Mouse (Mus musculus): ENCODE results near the gene Gnaq.
"Not testable (repeated sequence)": the region's sequence is repeated elsewhere in the genome, so short reads cannot be mapped to it uniquely, and the experiment has no call there.

Gene Gnaq

DNA sequence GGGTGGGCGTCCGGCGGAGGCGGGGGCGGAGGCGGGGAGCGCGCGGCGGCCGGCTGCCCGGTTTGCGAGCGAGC lies at the start of gene Gnaq:
TSS of gene Gnaq (plus strand) at position 41 of the 74 bp plus-strand sequence.
- DNase-seq (ENCODE audit: low spot score): no peak

GRCm38 (mm10) chr19:16083981-16084630 lies 48.5 kb upstream of the Gnaq start:
- DNase-seq (ENCODE audit: low spot score): not testable (repeated sequence)

DNA sequence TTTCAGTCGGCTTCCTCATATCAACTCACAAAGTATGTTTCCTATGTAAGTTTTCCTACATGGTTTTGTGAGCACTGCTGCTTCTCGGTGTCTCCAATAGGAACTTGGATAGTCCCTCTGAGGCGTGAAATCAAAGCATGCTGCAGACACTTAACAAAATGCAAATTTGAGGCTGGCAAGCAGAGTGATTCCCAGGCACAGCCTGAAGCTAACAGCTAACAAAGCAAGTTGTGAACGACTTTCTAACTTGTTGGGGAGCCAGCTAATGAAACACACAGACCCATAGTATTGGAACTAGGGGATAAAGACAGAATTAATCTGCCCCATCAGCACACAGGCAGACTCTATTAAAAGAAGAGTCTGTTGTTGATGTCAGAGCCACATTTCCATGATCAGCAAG lies 47.4 kb upstream of the Gnaq start:
- no peak for DNase-seq (ENCODE audit: low spot score)

DNA sequence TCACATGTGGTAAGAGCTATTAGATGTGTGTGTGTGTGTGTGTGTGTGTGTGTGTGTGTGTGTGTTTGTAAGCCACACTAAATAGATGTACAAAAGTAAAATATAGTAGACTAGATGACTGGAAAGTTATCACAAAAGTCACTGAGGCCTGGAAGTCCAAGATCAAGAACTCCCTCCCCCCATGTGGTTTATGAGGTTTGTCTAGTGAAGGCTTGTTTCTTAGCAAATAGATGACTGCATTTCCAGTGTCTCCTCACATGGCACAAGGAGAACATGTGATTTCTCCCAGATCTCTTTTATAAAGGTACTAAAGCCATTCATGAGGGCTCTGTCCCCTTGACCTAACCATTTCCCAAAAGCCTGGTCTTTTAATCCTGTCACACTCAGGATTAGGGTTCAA lies 46.5 kb upstream of the Gnaq start:
- DNase-seq (ENCODE audit: low spot score): peak; percentile 15

DNA sequence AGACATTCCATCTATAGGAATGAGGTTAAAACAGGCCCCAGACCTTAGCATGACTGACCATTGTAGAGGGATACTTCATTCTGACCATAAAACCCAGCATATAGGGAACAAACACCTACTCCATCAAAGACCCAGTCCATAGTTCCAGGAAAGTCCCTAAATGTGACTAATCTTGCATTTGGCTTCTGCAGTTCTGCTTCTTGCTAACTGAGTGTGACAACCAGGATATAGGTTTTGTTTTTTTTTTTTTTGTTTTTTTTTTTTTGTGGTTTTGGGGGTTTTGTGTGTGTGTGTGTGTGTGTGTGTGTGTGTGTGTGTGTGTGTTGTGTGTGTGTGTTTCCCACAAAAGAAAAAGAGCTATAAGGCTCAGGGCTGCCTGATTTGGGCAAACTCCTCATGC lies 46.0 kb upstream of the Gnaq start:
- no peak for DNase-seq (ENCODE audit: low spot score)

- DNase-seq (ENCODE audit: low spot score): no peak
These were observed 45.2 kb upstream of the Gnaq start for GRCm38 (mm10) chr19:16087391-16087790.

DNA sequence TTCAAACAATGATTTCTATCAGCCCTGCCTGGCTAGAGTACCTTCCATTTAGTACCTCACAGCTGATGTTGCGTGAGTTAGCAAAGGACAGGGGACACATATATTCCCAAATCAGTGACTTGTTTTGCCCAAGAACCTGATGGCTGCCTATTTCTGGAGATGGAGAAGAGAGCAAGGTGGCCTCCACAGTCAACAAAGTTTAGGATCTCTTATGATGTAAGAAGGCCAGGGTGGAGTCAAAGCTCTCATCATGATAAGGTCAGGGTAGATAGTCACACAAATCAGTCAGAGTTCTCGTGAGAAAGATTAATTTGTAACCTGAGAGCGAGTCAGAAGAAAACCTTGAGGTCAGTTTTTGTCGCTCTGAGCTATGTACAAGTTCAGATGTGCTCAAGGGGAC lies 39.0 kb upstream of the Gnaq start:
- no peak for DNase-seq (ENCODE audit: low spot score)

- no peak for DNase-seq (ENCODE audit: low spot score)
These were observed 22.7 kb upstream of the Gnaq start for GRCm38 (mm10) chr19:16109901-16110300.

DNA sequence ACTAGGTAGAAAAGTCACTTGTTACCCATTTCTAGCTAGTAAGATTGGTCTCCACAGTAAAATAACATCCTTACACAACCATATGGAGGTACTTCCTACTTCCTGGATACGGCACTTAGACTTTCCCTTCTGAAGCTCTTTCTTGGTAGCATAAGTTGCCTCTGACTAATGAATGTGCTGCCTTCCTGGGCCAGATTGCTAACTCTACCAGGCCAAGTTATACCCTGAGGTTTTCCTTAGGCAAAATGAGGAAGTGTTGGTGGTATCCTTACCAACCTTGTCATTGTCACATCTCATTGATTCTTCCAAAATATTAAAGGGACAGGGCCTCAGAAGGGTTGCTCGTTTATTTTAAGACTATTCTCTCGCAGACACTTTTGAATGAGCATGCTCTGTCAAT lies 22.0 kb upstream of the Gnaq start:
- DNase-seq (ENCODE audit: low spot score): no peak

- no peak for DNase-seq (ENCODE audit: low spot score)
These were observed 19.3 kb upstream of the Gnaq start for GRCm38 (mm10) chr19:16113295-16113694.

DNA sequence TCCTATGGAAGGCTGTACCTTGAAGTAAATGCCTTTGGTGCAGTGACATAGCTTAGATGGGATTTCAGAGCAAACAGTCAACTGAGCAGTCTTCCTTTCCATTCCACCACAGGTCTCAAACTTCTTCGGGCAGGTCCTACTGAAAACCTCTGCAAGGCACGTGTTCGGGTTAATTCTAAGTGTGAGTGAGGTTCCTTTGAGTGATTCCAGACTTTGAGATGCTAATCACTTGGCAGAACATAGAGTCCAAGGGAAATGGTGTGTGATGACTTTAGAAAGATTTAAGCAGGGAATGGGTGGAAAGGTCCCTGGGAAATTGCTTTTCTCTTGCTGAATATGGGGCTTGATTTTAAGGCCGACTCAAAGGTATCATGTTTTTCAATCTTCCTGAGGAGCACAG lies 14.2 kb upstream of the Gnaq start:
- DNase-seq (ENCODE audit: low spot score): no peak

- no peak for DNase-seq (ENCODE audit: low spot score)
These were observed 11.3 kb upstream of the Gnaq start for GRCm38 (mm10) chr19:16121301-16121700.

- no peak for DNase-seq (ENCODE audit: low spot score)
These were observed 3.9 kb upstream of the Gnaq start for GRCm38 (mm10) chr19:16128715-16129114.

DNA sequence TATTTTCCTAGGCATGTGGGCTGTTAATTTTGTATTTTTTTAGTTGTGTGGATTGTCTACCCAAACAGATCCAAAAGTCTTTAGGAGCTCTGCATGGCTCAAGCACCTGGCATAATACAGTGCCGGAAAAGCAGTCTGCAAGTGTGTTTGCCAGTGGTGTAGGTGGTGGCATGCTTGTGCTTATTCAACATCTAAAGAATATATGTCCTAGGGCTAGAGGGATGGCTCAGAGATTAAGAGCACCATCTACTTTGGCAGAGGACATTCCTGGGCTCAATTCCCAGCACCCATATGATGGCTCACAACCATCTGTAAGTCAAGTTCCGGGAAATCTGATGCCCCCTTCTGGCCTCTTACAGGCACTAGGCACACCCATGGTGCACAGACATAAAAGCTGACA lies 3.5 kb upstream of the Gnaq start:
- no peak for DNase-seq (ENCODE audit: low spot score)

DNA sequence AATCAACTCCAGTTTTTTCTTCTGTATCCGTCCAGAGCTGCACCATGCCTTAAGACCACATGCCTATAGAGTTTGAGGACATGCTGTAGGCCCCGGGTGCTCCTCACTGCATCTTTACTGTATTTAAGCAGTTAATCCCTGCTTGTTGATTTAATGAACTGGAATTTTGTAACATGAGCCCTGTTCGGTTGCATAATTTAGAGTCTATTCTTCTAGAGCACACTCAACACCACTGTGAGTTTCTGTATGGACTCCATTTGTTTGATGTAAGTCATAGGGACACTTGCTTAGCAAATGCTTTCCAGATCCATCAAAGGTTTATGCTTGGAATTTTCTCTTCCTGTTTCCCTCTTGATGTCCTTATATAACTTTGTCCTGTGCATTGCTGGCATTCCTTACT lies 2.2 kb upstream of the Gnaq start:
- DNase-seq (ENCODE audit: low spot score): no peak

DNA sequence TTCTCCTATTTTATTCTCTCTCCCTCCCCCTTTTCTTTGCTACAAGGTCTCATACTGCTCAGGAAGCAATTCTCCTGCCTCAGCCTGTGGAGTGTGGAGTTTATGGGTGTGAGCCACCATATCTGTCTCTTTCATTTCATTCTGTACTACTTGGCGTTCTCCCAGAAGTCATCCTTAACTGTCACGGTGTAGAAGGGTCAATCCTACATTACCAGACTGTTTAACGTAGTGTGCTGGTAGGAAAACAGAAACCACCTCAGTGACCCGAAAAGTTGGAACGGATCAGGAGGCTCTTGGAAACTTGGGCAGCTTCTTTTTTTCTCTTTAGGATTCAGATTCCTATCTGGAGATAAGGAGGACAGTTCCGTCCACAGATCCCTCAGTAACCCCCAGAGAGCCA lies 800 bp upstream of the Gnaq start:
- no peak for DNase-seq (ENCODE audit: low spot score)

GRCm38 (mm10) chr19:16132340-16132790 lies 266 bp upstream of the Gnaq start:
- DNase-seq (ENCODE audit: low spot score): peak; percentile 52

DNA sequence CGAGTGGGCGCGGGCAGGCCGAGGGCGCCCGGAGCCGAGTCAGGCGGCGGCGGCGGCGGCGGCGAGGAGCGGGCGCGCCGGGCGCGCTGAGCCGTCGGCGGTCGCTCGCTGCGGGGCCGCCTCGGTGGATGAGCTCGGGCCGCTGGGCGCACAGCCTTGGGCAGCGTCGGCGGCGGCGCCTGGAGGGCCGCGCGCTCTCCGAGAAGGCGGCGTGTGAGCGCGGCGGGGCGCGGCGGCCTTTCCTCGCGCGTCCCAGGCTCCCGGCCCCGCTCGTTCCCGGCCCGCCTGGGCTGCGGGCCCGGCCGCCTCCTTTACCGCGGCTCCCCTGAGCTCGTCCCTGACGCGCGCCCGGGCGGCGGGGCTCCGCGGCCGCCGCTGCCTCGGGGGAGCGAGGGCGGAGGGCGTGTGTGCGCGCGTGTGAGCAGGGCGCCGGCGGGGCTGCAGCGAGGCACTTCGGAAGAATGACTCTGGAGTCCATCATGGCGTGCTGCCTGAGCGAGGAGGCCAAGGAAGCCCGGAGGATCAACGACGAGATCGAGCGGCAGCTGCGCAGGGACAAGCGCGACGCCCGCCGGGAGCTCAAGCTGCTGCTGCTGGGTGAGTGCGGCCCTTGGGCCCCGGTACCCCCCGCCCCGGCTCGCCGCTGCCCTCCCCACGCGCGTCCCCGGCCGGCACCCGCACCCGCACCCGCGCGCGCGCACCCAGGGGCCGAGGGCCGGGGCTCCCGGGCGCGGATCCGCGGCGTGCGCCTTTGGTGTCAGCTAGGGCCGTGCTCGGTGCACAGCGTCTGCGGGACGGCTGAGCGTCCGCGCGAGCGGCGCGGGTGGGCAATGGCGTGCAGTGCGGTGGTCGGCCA lies 462 bp downstream of the Gnaq start:
- DNase-seq (ENCODE audit: low spot score): peak; percentile 54

DNA sequence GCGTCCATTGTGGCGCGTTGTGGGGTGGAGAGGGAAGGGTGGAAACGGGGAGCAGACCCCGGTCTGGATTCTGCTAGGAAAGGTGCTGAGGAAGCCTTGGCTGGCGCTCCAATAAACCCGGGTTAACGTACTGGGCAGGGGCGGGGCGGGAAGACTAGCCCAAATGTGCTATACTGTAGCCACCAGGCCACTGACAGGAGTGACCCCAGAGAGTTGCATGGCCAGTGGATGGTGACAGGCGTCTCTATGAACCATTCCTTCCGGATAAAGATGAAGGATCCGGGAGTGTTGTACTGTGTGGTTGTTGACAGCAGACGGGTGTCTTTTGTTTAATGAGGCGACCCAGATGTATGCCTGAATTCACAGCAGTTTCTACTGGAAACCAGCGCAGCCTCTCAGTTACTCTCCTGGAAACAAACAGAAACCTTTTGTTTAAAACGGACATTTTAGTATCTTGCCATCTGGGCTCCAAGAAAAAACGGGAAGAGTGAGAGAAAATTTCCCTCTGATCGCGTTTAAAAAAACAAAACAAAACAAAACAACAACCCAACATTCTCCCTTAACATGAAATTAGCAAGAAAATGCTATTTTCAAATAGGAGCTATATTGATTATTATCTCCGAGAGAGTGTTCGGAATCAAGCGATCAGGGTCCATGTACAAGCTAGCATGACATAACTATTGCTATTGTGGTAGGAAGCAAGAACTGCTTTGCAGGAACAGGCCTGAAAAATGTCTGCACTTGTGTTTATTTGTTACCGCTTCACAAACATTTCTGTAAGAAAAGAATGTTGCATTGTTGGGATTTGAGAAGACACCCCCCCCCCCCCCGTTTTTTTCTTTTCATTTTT lies 1.3 kb downstream of the Gnaq start:
- DNase-seq (ENCODE audit: low spot score): no peak

DNA sequence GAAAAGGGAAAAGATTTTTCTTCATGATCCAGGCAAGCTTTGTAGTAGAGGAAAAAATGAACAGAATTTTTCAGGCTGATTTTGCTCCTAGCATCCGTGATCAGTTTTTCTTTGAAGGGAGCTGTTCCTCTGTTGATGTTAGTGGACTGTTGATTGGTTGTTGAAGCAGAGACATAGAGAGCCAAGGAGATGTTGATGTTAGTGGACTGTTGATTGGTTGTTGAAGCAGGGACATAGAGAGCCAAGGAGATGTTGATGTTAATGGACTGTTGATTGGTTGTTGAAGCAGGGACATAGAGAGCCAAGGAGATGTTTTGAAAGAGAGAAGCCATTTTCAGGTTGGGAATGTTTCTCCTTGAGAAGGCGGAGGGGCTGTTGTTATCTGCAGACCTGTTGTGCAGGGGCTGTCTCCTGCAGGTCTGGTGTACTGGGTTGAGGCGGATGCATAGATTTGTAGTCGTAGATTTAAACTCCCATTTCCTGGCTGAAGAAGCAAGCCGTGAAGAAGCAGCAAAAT lies 5.5 kb downstream of the Gnaq start:
- no peak for DNase-seq (ENCODE audit: low spot score)

GRCm38 (mm10) chr19:16140710-16141109 lies 8.1 kb downstream of the Gnaq start:
- DNase-seq (ENCODE audit: low spot score): no peak

DNA sequence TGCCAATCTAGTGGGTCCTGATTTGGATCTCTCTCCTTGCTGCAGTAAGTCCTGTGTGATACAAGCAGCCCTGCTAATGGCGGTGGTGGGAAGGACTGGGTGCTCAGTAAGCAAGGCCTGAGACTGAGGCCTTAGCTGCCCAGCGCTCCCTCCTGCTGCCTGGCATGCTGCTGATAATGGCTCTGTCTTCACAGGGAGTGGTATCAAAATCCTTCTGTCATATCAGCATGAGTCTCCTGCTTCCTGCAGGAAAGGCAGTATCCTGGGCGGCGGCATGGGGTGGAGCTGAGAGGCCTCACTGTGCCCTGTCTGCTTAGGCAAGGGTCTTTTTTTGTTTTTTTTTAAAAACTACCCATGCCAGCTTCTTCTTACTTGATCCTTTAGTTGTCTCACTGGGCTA lies 9.2 kb downstream of the Gnaq start:
- no peak for DNase-seq (ENCODE audit: low spot score)

- DNase-seq (ENCODE audit: low spot score): no peak
These were observed 10.4 kb downstream of the Gnaq start for GRCm38 (mm10) chr19:16142990-16143389.
